Mouse (Mus musculus) hindbrain, embryonic 15.5 days (tissue): Measurements from ENCODE around the gene Ankfn1. TPM values are rescaled to one million over a fixed set of nuclear protein-coding genes. Genes with fewer than 3 reads are reported as not detected.

Source experiments
- ATAC-seq: fragments of 200-750 bp; cut with Nextera tagmentation; 2 replicates; pipeline ENCODE4 v1.8.0; 2017; ENCODE audit warnings: low read depth, moderate number of reproducible peaks, moderate TSS enrichment; ENCODE audit not compliant: low FRiP score
- H3K27ac ChIP-seq: fragments of 300-500 bp; sonication (generic); replicated peaks from 2 replicates; pipeline ENCODE4 v1.5.1; 2015; ENCODE audit warnings: mild to moderate bottlenecking, inconsistent platforms
- H3K27me3 ChIP-seq: fragments of 300-500 bp; sonication (generic); 2 replicates; pipeline ENCODE4 v1.6.1; 2015; ENCODE audit warnings: control low read depth, inconsistent platforms
- H3K36me3 ChIP-seq: fragments of 300-500 bp; sonication (generic); 2 replicates; pipeline ENCODE4 v1.6.1; 2015; ENCODE audit warnings: control low read depth, inconsistent platforms
- H3K4me1 ChIP-seq: fragments of 300-500 bp; sonication (generic); replicated peaks from 2 replicates; pipeline ENCODE4 v1.6.1; 2015; ENCODE audit warnings: control low read depth, inconsistent platforms
- H3K4me2 ChIP-seq: fragments of 300-500 bp; sonication (generic); 2 replicates; pipeline ENCODE4 v1.6.1; 2015; ENCODE audit warnings: moderate library complexity, mild to moderate bottlenecking, inconsistent platforms
- H3K4me3 ChIP-seq: fragments of 300-500 bp; sonication (generic); 2 replicates; pipeline ENCODE4 v1.5.1; 2015; ENCODE audit warnings: mild to moderate bottlenecking, inconsistent platforms
- H3K9ac ChIP-seq: fragments of 300-500 bp; sonication (generic); 2 replicates; pipeline ENCODE4 v1.6.1; 2015; ENCODE audit warnings: inconsistent platforms
- H3K9me3 ChIP-seq: fragments of 300-500 bp; sonication (generic); 2 replicates; pipeline ENCODE4 v1.6.1; 2016; ENCODE audit warnings: control low read depth, inconsistent platforms
- WGBS: fragments of 180-500 bp; shearing (Covaris S2); methylation state at CpG from one replicate; pipeline ENCODE4 v1.1.7; 2015; 5-methylcytosine and 5-hydroxymethylcytosine counted together
- polyA plus RNA-seq: library from polyadenylated mRNA; unstranded; fragments of >200 nt; fragmentation: Nextera tagmentation; extraction: Ambion mirVana; gene quantifications from 2 replicates; pipeline ENCODE4 v1.2.1, GENCODE M21; 2015

Gene Ankfn1
- polyA plus RNA-seq, result 4.2 and 4.8 TPM in 2 replicates

GRCm38 (mm10) chr11:89777431-89777830 lies at the start of gene Ankfn1:
Gene Ankfn1, minus strand, starts transcription at chr11:89777653.
- Histone ChIP-seq H3K4me3 (no peak within 1 kb of the TSS), H3K9ac (no peak within 1 kb of the TSS), H3K9me3 (no peaks in the 10 kb centered on the region), H3K27ac (no peak within 1 kb of the TSS), H3K4me2 (peak within 1 kb of the TSS; percentile 18), H3K4me1 (0 out of 2 replicates have a peak, but pooled peaks cover 6% of the 10 kb centered on the region), H3K27me3 (no peaks in the 10 kb centered on the region), H3K36me3 (no peaks in the 10 kb centered on the region)
- ATAC-seq, result peak; percentile 54; the same call in 1 of the 2 replicates
- 29% methylated on average over 7 of the region's 7 CpGs for WGBS

GRCm38 (mm10) chr11:89823661-89824446 lies 46.4 kb upstream of the Ankfn1 start:
- Histone ChIP-seq H3K27ac (no peak overlapping the region), H3K4me2 (no peak overlapping the region), H3K9ac (no peak overlapping the region), H3K9me3 (no peaks in the 10 kb centered on the region), H3K4me1 (no peaks in the 10 kb centered on the region), H3K4me3 (no peak overlapping the region), H3K36me3 (no peaks in the 10 kb centered on the region), H3K27me3 (no peaks in the 10 kb centered on the region)
- no peak for ATAC-seq
- WGBS, result 73% methylated on average over 8 of the region's 8 CpGs

- H3K4me1 ChIP-seq, result no peaks in the 10 kb centered on the region
- no peak overlapping the region for H3K4me2 ChIP-seq
- H3K9me3 ChIP-seq, result no peaks in the 10 kb centered on the region
- ATAC-seq, result no peak
- no peaks in the 10 kb centered on the region for H3K27me3 ChIP-seq
- no peak overlapping the region for H3K4me3 ChIP-seq
- H3K9ac ChIP-seq, result no peak overlapping the region
- H3K27ac ChIP-seq, result no peak overlapping the region
- WGBS, result 16% methylated on average over 4 of the region's 4 CpGs
- H3K36me3 ChIP-seq, result no peaks in the 10 kb centered on the region
These were observed 41.1 kb upstream of the Ankfn1 start for GRCm38 (mm10) chr11:89818594-89818993.

- Histone ChIP-seq H3K4me3 (no peak overlapping the region), H3K9ac (no peak overlapping the region), H3K4me2 (no peak overlapping the region), H3K9me3 (no peaks in the 10 kb centered on the region), H3K4me1 (no peaks in the 10 kb centered on the region), H3K27ac (no peak overlapping the region), H3K36me3 (no peaks in the 10 kb centered on the region), H3K27me3 (no peaks in the 10 kb centered on the region)
- WGBS, result 92% methylated on average over 1 of the region's 1 CpGs
- ATAC-seq, result no peak
These were observed 34.0 kb upstream of the Ankfn1 start for GRCm38 (mm10) chr11:89811403-89811802.

- no peak overlapping the region for H3K9ac ChIP-seq
- no peak for ATAC-seq
- no peaks in the 10 kb centered on the region for H3K36me3 ChIP-seq
- H3K4me3 ChIP-seq, result no peak overlapping the region
- no peak overlapping the region for H3K4me2 ChIP-seq
- 80% methylated on average over 11 of the region's 11 CpGs for WGBS
- H3K4me1 ChIP-seq, result peaks cover 9% of the 10 kb centered on the region; the same call in 1 of the 2 replicates
- no peaks in the 10 kb centered on the region for H3K9me3 ChIP-seq
- H3K27ac ChIP-seq, result no peak overlapping the region
- H3K27me3 ChIP-seq, result no peaks in the 10 kb centered on the region
These were observed 30.5 kb upstream of the Ankfn1 start for GRCm38 (mm10) chr11:89807998-89808397.

GRCm38 (mm10) chr11:89804822-89805221 lies 27.4 kb upstream of the Ankfn1 start:
- Histone ChIP-seq H3K27ac (peak overlapping the region; percentile 45; the same call in 1 of the 2 replicates), H3K9me3 (no peaks in the 10 kb centered on the region), H3K36me3 (no peaks in the 10 kb centered on the region), H3K4me3 (no peak overlapping the region), H3K4me2 (no peak overlapping the region), H3K4me1 (peaks cover 9% of the 10 kb centered on the region; the same call in 1 of the 2 replicates), H3K27me3 (no peaks in the 10 kb centered on the region), H3K9ac (no peak overlapping the region)
- peak; percentile 54; the same call in 1 of the 2 replicates for ATAC-seq
- WGBS, result 40% methylated on average over 5 of the region's 5 CpGs

- no peak overlapping the region for H3K27ac ChIP-seq
- H3K4me1 ChIP-seq, result peaks cover 9% of the 10 kb centered on the region; the same call in 1 of the 2 replicates
- no peaks in the 10 kb centered on the region for H3K36me3 ChIP-seq
- ATAC-seq, result no peak
- H3K9ac ChIP-seq, result no peak overlapping the region
- no peaks in the 10 kb centered on the region for H3K27me3 ChIP-seq
- no peaks in the 10 kb centered on the region for H3K9me3 ChIP-seq
- WGBS, result 84% methylated on average over 5 of the region's 5 CpGs
- H3K4me2 ChIP-seq, result no peak overlapping the region
- H3K4me3 ChIP-seq, result no peak overlapping the region
These were observed 26.5 kb upstream of the Ankfn1 start for GRCm38 (mm10) chr11:89803974-89804373.

- no peaks in the 10 kb centered on the region for H3K9me3 ChIP-seq
- no peak overlapping the region for H3K9ac ChIP-seq
- ATAC-seq, result no peak
- no peaks in the 10 kb centered on the region for H3K27me3 ChIP-seq
- H3K36me3 ChIP-seq, result no peaks in the 10 kb centered on the region
- H3K4me1 ChIP-seq, result no peaks in the 10 kb centered on the region
- no peak overlapping the region for H3K4me2 ChIP-seq
- WGBS, result 69% methylated on average over 3 of the region's 3 CpGs
- H3K27ac ChIP-seq, result no peak overlapping the region
- H3K4me3 ChIP-seq, result no peak overlapping the region
These were observed 15.3 kb upstream of the Ankfn1 start for GRCm38 (mm10) chr11:89792709-89793108.

GRCm38 (mm10) chr11:89776070-89776469 lies 1.4 kb downstream of the Ankfn1 start:
- no peaks in the 10 kb centered on the region for H3K27me3 ChIP-seq
- no peak overlapping the region for H3K27ac ChIP-seq
- ATAC-seq, result no peak
- H3K36me3 ChIP-seq, result no peaks in the 10 kb centered on the region
- 0 out of 2 replicates have a peak, but pooled peaks cover 6% of the 10 kb centered on the region for H3K4me1 ChIP-seq
- WGBS, result 58% methylated on average over 3 of the region's 3 CpGs
- H3K9ac ChIP-seq, result no peak overlapping the region
- no peak overlapping the region for H3K4me3 ChIP-seq
- H3K4me2 ChIP-seq, result no peak overlapping the region
- no peaks in the 10 kb centered on the region for H3K9me3 ChIP-seq

GRCm38 (mm10) chr11:89774913-89775312 lies 2.5 kb downstream of the Ankfn1 start:
- Histone ChIP-seq H3K4me3 (no peak overlapping the region), H3K36me3 (no peaks in the 10 kb centered on the region), H3K4me2 (no peak overlapping the region), H3K9me3 (no peaks in the 10 kb centered on the region), H3K9ac (no peak overlapping the region), H3K27ac (no peak overlapping the region), H3K27me3 (no peaks in the 10 kb centered on the region), H3K4me1 (0 out of 2 replicates have a peak, but pooled peaks cover 6% of the 10 kb centered on the region)
- no peak for ATAC-seq
- WGBS, result 86% methylated on average over 3 of the region's 3 CpGs

- H3K36me3 ChIP-seq, result no peaks in the 10 kb centered on the region
- H3K9me3 ChIP-seq, result no peaks in the 10 kb centered on the region
- no peak overlapping the region for H3K9ac ChIP-seq
- H3K4me1 ChIP-seq, result 0 out of 2 replicates have a peak, but pooled peaks cover 6% of the 10 kb centered on the region
- H3K27me3 ChIP-seq, result no peaks in the 10 kb centered on the region
- no peak overlapping the region for H3K4me3 ChIP-seq
- WGBS, result 52% methylated on average over 2 of the region's 2 CpGs
- no peak for ATAC-seq
- no peak overlapping the region for H3K4me2 ChIP-seq
- H3K27ac ChIP-seq, result no peak overlapping the region
These were observed 4.5 kb downstream of the Ankfn1 start for GRCm38 (mm10) chr11:89772941-89773340.

GRCm38 (mm10) chr11:89765770-89766148 lies 11.7 kb downstream of the Ankfn1 start:
- no peak for ATAC-seq
- H3K4me1 ChIP-seq, result no peaks in the 10 kb centered on the region; the same call in 1 of the 2 replicates
- no peaks in the 10 kb centered on the region for H3K9me3 ChIP-seq
- H3K27me3 ChIP-seq, result no peaks in the 10 kb centered on the region
- no peak overlapping the region for H3K27ac ChIP-seq
- no peaks in the 10 kb centered on the region for H3K36me3 ChIP-seq
- H3K4me2 ChIP-seq, result no peak overlapping the region
- WGBS, result 41% methylated on average over 2 of the region's 2 CpGs
- H3K9ac ChIP-seq, result no peak overlapping the region
- no peak overlapping the region for H3K4me3 ChIP-seq
